Mouse (Mus musculus): ENCODE results near the gene Grid2.

Grid2 gene

GRCm38 (mm10) chr6:64734441-64735320, 1479.0 kb downstream of the Grid2 start:
- DNase-seq: peak; percentile 4

- no peak for DNase-seq
Measured at GRCm38 (mm10) chr6:64736317-64736716, 1480.6 kb downstream of the Grid2 start.

GRCm38 (mm10) chr6:64742915-64743489, 1487.3 kb downstream of the Grid2 start:
- DNase-seq: no peak

Data from cerebellum, adult 9-11 months (tissue).